Mouse (Mus musculus): ENCODE results near the gene Dnajc1.

Dnajc1 gene

DNA sequence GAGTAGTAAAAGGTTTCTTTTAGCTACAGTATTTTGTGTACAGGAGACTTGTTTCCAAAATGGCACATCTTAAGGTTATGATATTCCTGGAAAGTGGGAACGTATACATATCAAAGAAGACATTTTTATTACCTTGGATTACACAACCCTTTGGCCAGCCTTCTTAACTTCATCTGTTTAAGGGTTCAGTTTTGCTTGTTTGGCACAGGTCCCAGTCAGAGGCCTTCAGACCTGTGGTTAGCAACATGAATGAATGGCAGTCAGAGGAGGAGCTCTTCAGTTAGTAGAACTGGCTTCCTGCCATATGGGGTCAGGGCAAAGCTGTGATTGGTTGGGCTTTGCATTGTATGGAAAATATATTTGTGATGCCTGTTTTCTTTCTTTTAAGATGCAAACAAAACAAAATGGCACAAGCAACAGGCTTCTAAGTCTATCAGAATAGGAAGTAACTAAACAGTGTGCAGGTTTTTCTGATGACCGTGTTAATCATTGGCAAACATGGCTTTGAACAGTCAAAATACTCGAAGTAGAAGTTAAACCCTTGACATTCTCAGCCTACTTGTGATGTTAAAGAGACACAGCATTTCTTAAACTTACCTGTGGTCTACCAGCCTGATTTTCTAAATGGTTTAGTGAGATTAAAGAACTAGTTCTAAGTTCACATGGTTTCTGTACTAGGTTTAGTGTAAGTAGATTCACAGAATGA, 196.8 kb downstream of the Dnajc1 start:
- DNase-seq (ENCODE audit: low spot score in 2 of 2) = no peak

DNA sequence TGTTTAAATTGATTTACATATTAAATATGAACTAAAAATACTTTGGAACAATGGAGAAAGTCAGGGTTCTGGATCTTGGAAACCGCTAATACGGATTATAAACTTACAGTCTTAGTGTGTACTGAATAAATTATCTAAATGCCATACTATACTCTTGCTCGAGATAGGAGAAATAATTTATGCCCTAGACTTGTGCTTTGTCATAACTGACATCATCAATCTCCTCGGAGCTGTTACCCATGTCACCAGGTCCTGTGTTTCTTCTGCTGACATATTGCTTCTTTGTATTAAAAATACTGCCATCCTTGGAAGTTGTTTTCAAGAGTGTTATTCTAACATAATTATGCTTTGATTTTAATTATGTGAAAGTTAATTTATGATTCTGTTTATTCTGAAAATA, 197.3 kb downstream of the Dnajc1 start:
- no peak for DNase-seq (ENCODE audit: low spot score in 2 of 2)

DNA sequence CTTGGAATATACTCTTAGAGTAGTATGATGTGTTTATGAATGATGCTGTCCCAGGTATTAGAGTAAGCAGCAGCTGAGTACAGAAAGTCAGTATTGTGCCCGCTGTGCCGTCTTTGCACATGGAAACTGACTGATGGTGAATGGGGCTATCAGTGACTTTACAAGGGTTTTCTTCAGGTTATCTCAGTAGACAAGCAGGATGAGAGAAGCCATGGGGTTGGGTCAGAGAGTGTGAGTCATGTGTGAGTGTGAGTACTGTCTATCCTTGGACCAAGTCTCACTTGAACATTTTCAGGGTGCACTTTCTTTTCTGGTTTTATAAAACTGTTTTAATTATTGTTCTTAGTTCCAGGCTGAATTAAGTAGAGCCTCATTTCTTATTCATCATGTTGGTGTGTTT, 204.3 kb downstream of the Dnajc1 start:
- no peak for DNase-seq (ENCODE audit: low spot score in 2 of 2)

DNA sequence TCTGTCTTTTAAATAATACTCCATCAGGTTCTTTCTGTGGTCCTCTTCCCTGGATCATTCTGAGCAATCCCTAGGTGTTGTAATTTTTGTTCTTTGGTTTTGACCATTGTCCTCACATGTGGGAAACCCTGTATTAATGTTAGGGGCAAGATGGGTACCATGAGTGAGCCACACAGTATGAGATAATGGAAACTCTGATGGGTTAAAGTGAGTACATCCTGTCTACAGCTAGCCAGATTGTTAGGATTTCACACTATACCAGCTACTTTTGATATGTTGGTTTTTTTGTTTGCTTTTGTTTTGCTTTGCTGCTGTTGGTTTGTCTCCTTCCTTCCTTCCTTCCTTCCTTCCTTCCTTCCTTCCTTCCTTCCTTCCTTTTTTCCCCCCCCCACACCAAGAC, 209.6 kb downstream of the Dnajc1 start:
- no peak for DNase-seq (ENCODE audit: low spot score in 2 of 2)

DNA sequence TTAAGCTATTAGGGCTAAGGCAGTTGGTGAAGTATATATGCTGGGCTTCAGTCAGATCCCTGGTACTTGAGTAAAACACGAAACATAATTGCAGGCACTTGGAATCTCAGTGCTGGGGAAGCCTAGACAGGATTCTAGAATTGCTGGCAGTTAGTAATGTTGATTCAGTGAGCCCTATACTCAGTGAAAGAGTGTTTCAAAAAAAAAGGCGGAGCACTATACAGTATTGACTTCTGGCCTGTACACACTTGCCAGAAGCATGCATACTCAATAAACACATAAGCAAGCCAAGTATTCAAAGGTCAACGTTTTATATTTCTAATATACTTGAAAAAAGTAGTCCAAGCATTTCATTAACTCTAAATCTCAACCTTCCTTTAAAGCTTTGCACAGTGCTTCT, 211.0 kb downstream of the Dnajc1 start:
- no peak for DNase-seq (ENCODE audit: low spot score in 2 of 2)

DNA sequence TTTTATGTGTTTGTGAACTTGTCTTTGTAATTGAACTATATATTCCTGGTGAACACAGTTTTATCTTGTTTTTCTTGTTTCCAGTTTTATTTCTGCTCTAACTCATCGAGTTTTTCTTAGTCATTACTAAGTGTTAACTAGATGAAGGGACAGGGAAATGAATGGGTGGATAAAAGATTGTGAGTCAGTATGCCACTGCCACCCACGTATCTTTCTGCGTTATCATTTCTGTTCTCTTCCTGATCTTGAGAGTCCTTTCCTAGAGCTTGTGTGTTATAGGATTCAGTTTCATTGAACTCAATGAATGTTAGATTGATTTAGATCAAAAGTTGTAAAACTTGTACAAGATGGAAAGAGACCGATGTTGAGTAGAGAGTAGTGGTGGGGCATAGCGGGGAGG, 212.3 kb downstream of the Dnajc1 start:
- DNase-seq (ENCODE audit: low spot score in 2 of 2) = no peak

DNA sequence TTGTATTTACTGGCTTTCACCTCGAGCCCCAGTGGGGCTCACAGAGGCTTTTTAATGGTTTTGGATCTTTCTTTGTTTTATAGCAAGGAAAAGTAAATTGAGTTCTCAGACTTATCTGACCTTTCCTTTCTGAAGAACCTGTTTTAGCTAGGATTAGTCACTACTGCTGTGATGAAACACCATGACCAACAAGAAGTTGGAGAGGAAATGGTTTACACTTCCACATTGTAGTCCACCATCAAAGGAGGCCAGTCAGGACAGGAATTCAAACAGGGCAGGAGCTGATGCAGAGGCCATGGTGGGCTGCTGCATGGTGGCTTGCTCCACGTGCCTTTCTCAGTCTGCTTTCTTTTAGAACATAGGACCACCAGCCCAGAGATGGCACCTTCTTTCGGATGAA, 216.4 kb downstream of the Dnajc1 start:
- no peak for DNase-seq (ENCODE audit: low spot score in 2 of 2)

DNA sequence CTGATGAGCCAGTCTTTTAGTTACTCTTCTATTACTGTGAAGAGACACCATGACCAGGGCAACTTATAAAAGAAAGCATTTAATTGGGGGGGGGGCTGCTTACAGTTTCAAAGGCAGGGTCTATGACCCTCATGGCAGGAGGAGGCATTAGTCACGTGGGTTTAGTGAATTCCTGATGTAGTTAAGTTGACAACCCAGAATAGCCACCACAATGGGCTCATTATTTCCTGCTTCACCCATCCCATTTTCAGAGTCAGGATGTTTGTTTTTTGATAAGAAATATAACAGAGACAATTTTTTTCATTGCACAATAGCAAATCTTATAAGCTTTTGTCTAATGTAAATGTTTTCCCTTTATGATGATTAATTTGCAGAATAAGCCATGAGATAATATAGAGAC, 217.4 kb downstream of the Dnajc1 start:
- DNase-seq (ENCODE audit: low spot score in 2 of 2) = no peak

DNA sequence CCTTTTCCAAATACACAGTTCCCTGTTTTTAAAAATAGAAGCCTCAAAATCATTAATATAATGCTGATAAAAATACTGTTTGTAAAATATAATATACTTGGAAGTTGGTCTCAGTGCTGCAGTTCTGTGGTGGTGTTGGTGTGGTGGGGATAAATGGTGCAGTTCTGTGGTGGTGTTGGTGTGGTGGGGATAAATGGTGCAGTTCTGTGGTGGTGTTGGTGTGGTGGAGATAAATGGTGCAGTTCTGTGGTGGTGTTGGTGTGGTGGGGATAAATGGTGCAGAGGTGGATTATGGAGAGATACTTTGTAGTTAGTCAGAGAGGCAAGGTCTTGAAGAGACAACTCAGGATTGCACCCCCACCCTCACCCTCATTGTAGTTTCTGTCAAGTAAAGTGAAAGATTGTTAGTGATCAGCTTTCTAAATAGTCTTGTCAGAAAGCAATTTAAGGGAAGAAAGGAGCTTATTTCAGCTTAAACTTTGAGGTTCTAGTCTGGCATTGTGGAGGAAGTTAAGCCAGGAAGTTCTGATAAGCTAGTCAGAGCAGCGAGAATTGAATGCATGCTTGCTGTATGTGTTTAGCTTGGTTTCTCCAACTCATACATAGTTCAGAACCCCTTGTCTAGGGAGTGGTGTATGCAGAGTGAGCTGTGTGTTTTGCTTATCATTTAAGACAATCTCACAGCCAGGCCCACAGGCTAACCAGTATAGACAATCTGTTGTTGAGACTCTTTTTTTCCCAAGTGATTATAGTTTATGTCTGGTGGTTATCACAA, 223.3 kb downstream of the Dnajc1 start:
- DNase-seq (ENCODE audit: low spot score in 2 of 2) = no peak

DNA sequence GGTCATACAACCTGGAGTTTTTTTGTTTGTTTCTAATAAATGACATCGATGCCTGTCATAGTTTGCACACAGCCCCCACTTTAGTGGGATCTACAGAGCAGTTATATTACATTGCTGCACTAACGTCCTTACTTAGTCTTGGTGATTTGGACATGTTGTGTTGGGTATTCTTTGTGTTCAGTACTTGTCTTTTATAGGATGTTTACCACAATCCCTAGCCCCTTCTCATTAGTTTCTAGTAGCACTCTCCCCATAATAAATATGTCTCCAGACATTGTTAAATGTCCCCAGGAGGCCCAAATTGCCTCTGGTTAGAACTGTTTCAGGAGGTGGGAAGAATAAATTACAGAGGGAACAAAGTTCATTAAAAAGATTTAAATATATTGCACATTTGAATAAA, 227.1 kb downstream of the Dnajc1 start:
- DNase-seq (ENCODE audit: low spot score in 2 of 2) = no peak

DNA sequence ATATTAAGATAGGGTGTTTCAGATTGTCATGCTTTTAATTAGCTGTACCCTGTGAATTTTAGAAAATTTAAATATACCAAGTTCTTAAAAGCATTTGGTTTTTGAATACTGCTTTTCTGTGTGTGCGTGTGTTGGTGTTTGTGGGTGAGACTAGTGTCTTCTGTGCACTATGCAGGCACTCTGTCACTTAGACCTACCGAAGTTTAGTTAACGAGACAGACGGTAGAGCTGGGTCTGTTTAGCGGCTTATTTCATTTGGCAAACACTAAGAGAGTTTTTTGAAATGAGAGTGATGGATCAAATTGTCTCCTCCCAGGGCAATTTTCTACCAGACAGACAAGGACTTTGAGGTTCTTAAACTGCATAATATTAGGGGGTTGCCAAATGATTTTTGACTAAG, 231.6 kb downstream of the Dnajc1 start:
- no peak for DNase-seq (ENCODE audit: low spot score in 2 of 2)

DNA sequence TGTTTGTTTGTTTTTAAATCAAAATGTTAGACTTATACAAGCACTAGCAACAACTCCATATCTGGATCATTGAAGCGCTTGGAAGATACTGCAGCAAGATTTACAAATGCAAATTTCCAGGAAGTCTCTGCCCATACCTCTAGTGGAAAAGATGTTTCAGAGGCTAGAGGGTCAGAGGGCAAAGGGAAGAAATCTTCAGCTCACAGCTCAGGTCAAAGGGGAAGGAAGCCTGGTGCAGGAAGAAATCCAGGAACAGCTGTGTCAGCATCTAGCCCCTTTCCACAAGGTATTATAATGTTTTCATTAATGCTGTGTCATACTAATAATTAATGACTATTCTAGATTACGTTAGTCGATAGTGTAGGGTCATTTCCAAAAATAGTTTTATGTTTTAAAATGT, 233.2 kb downstream of the Dnajc1 start:
- no peak for DNase-seq (ENCODE audit: low spot score in 2 of 2)

DNA sequence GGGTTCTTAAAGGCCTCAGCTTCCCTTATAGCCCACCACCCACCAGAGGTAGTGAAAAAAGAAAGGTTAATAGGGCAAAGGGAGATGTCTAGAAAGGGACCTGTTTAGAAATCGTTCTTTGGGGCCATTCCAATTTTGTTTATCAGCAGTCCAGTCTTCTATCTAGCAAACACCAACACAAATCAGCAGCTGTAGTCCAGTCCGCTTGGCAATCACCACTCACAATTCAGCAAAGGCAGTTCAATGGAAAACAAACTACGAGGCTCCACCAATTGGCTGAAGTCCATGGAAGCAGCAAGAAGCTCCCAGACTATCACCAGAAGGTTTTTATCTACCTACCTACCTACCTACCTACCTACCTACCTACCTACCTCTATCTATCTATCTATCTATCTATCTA, 236.5 kb downstream of the Dnajc1 start:
- no peak for DNase-seq (ENCODE audit: low spot score in 2 of 2)

All from frontal cortex, postnatal 14 days (tissue).